Mouse (Mus musculus) kidney, postnatal 25 days (tissue): ENCODE data around the gene Thyn1.

Source experiments
- DNase-seq, 2 experiments: peaks; one replicate each; pipeline ENCODE4 v3.0.0; 2021; ENCODE audit warnings: mixed read lengths in 2 of 2

Gene Thyn1

DNA sequence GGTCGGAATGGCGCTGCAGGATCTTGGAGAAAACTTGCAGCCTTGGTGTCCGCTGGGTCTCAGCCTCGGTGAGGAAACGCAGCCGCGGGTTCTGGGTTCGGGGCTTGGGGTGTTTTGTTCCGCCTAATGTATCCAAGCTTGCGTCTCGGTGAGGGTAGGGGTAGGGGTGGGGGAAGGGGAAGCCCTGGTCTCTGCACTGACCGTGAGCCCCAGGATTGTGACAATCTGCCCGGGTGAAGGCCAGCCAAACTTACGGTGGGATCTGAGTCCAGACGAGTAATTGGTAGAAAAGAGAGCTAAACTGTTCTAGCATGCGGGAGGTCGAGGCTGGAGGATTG, 31.2 kb downstream of the Thyn1 start:
- no peak for DNase-seq

GRCm38 (mm10) chr9:27043892-27044291, 44.4 kb downstream of the Thyn1 start:
- no peak for DNase-seq

DNA sequence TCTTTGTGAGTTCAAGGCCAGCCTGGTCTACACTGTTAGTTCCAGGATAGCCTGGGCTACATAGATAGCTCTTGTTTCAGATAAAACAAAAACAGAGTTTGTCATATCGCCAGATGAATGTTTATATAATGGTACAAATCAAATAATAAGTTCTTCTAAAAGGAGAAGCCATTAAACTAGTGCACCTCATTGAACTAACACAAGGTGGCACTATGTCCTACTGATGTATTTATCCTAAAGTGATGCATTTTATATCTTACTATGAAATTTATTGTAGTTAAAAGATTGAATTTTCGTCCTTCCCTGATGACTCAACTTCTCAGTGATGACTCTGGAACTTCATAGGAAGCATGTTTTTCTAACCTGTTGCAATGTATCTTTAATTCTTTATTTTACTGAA, 50.0 kb downstream of the Thyn1 start:
- no peak for DNase-seq
